Mouse (Mus musculus): ENCODE data around the gene Zfp383. TPM values are rescaled to one million over a fixed set of nuclear protein-coding genes. Genes with fewer than 3 reads are reported as not detected.
"Not testable (repeated sequence)": the region's sequence is repeated elsewhere in the genome, so short reads cannot be mapped to it uniquely, and the experiment has no call there.

Gene Zfp383
- total and polyA plus RNA-seq, 3 experiments = 0.04 to 2.2 TPM; not detected in 1

DNA sequence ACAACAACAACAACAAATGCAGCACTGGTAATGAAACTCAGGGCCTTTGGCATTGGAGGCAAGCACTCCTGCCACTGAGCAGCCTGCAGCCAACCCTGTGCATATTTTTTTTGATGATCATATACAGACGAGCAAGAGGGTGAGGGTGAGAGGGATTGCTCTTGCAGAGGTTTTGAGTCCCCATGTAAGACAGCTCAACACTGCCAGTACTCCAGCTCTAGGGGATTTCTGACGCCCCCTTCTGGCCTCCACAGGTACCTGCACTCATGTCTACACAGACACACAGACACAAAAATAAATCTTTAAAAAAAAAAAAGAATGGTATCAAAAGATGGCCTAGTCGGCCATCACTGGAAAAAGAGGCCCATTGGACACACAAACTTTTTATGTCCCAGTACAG, 51.0 kb downstream of the Zfp383 start:
- H3K9me3 ChIP-seq (replicated peaks) = no peaks in the 10 kb centered on the region
- ATAC-seq (ENCODE audit: extremely low read depth, insufficient number of reproducible peaks, low FRiP score, poor library complexity, severe bottlenecking) (no peak), DNase-seq (ENCODE audit: low spot score) (no peak)
- peaks cover 6% of the 10 kb centered on the region for H3K4me1 ChIP-seq (ENCODE audit: insufficient read depth, low read depth, low read length)
- TF ChIP-seq TAL1 (conservative IDR thresholded peaks at IDR 0.05; ENCODE audit: low read depth, low read length) (no peak), CTCF (IDR thresholded peaks at IDR 0.05; ENCODE audit: low read depth, low read length) (no peak), GATA2 (IDR thresholded peaks at IDR 0.05; ENCODE audit: borderline replicate concordance, low read depth, low read length) (no peak), GATA1 (IDR thresholded peaks at IDR 0.05; ENCODE audit: borderline replicate concordance, low read length) (no peak), POLR2AphosphoS5 (IDR thresholded peaks at IDR 0.05; ENCODE audit: insufficient replicate concordance, low read depth, low read length) (no peak)
- no peaks in the 10 kb centered on the region for H3K36me3 ChIP-seq (replicated peaks)
- no peak overlapping the region for H3K4me3 ChIP-seq (ENCODE audit: low read depth, low read length)
- H3K27me3 ChIP-seq (ENCODE audit: insufficient read depth, low read length) = no peaks in the 10 kb centered on the region

DNA sequence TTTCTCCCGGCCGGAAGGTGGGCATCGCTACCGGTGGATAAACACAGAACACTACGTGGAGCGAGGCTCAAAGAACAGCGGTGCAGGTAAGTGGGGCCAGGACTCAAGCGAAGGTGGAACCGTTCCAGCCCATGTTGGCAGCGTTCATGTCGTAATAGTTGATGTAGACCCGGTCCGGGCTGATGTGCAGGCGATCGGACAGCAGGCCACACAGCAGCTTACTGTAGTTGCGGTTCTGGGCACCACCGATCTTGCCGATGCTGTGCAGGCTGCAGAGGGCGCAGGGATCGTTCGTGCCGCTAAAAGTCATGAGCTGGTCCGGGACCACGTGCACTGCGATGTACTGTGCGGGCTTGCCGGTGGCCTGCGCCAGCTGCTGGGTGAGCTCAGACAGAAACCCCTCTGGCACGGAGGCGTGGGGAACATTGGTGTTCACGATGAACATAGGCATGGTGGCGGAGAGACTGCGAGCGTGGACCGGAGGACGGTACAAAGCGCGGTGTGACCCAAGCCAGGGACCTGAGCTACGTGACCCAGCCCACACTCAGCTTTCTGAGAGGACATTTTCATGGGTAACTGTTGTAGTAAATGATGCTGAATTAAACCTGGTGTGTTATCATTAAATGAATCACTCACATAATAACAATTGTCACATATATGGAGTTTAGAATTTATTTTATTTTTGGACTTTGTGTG, 57.2 kb downstream of the Zfp383 start:
- ATAC-seq (ENCODE audit: extremely low read depth, insufficient number of reproducible peaks, low FRiP score, poor library complexity, severe bottlenecking) = 0 out of 2 replicates have a peak, but pooled peaks have one; percentile 45
- not testable (repeated sequence) for DNase-seq (ENCODE audit: low spot score); H3K9me3 ChIP-seq (replicated peaks); H3K4me3 ChIP-seq (ENCODE audit: low read depth, low read length); H3K27me3 ChIP-seq (ENCODE audit: insufficient read depth, low read length); H3K36me3 ChIP-seq (replicated peaks); H3K4me1 ChIP-seq (ENCODE audit: insufficient read depth, low read depth, low read length)

Other genes with a start within 250 kb of the Zfp383 start
- gene Catsperg2, start 181.2 kb upstream of the Zfp383 start, total RNA-seq (2014; fragmentation: Nextera tagmentation) = 2.1 and 2.5 TPM in 2 replicates
- gene Catsperg2, start 181.2 kb upstream of the Zfp383 start, total RNA-seq (2017) = 0.17 and 0.49 TPM in 2 replicates
- gene Catsperg2, start 181.2 kb upstream of the Zfp383 start, polyA plus RNA-seq (2012) = 0.06 and 0.07 TPM in 2 replicates
- gene Zfp84, start 139.7 kb upstream of the Zfp383 start, total RNA-seq (2014; fragmentation: Nextera tagmentation) = 22.1 and 24.8 TPM in 2 replicates
- gene Zfp84, start 139.7 kb upstream of the Zfp383 start, total RNA-seq (2017) = 16.8 and 17.8 TPM in 2 replicates
- 1.1 and 2.5 TPM in 2 replicates for gene Zfp84, start 139.7 kb upstream of the Zfp383 start, polyA plus RNA-seq (2012)
- 7.4 and 8.1 TPM in 2 replicates for gene Zfp30, start 124.2 kb upstream of the Zfp383 start, total RNA-seq (2014; fragmentation: Nextera tagmentation)
- gene Zfp30, start 124.2 kb upstream of the Zfp383 start, total RNA-seq (2017) = 1.7 and 2.0 TPM in 2 replicates
- gene Zfp30, start 124.2 kb upstream of the Zfp383 start, polyA plus RNA-seq (2012) = 1.8 TPM in 2 replicates
- gene Zfp790, start 92.1 kb upstream of the Zfp383 start, total RNA-seq (2014; fragmentation: Nextera tagmentation) = 12.5 and 13.2 TPM in 2 replicates
- 12.2 and 12.7 TPM in 2 replicates for gene Zfp790, start 92.1 kb upstream of the Zfp383 start, total RNA-seq (2017)
- 0.59 and 0.75 TPM in 2 replicates for gene Zfp790, start 92.1 kb upstream of the Zfp383 start, polyA plus RNA-seq (2012)
- gene Zfp940, start 54.6 kb upstream of the Zfp383 start, total RNA-seq (2014; fragmentation: Nextera tagmentation) = 5.9 and 11.1 TPM in 2 replicates
- 5.8 and 6.3 TPM in 2 replicates for gene Zfp940, start 54.6 kb upstream of the Zfp383 start, total RNA-seq (2017)
- 0.30 and 0.50 TPM in 2 replicates for gene Zfp940, start 54.6 kb upstream of the Zfp383 start, polyA plus RNA-seq (2012)
- gene Zfp420, start 48.2 kb upstream of the Zfp383 start, total RNA-seq (2014; fragmentation: Nextera tagmentation) = 8.8 and 11.3 TPM in 2 replicates
- gene Zfp420, start 48.2 kb upstream of the Zfp383 start, total RNA-seq (2017) = 4.5 and 5.2 TPM in 2 replicates
- gene Zfp420, start 48.2 kb upstream of the Zfp383 start, polyA plus RNA-seq (2012) = 0.24 and 0.36 TPM in 2 replicates
- 10.6 and 12.6 TPM in 2 replicates for gene Zfp27, start 1.7 kb upstream of the Zfp383 start, total RNA-seq (2014; fragmentation: Nextera tagmentation)
- gene Zfp27, start 1.7 kb upstream of the Zfp383 start, total RNA-seq (2017) = 9.0 and 10.2 TPM in 2 replicates
- gene Zfp27, start 1.7 kb upstream of the Zfp383 start, polyA plus RNA-seq (2012) = 0.23 and 0.27 TPM in 2 replicates
- 24.2 and 26.9 TPM in 2 replicates for gene Zfp74, start 45.9 kb downstream of the Zfp383 start, total RNA-seq (2014; fragmentation: Nextera tagmentation)
- 5.6 and 7.8 TPM in 2 replicates for gene Zfp74, start 45.9 kb downstream of the Zfp383 start, total RNA-seq (2017)
- 9.8 and 13.7 TPM in 2 replicates for gene Zfp74, start 45.9 kb downstream of the Zfp383 start, polyA plus RNA-seq (2012)
- gene Zfp568, start 75.7 kb downstream of the Zfp383 start, total RNA-seq (2014; fragmentation: Nextera tagmentation) = 18.6 and 22.0 TPM in 2 replicates
- 24.4 and 26.2 TPM in 2 replicates for gene Zfp568, start 75.7 kb downstream of the Zfp383 start, total RNA-seq (2017)
- gene Zfp568, start 75.7 kb downstream of the Zfp383 start, polyA plus RNA-seq (2012) = 3.9 and 5.1 TPM in 2 replicates
- gene Zfp14, start 143.2 kb downstream of the Zfp383 start, total RNA-seq (2014; fragmentation: Nextera tagmentation) = not detected in 2 replicates
- gene Zfp14, start 143.2 kb downstream of the Zfp383 start, total RNA-seq (2017) = 0.05 and 0.17 TPM in 2 replicates
- not detected in 2 replicates for gene Zfp14, start 143.2 kb downstream of the Zfp383 start, polyA plus RNA-seq (2012)
- gene Zfp82, start 164.7 kb downstream of the Zfp383 start, total RNA-seq (2014; fragmentation: Nextera tagmentation) = 2.7 and 5.9 TPM in 2 replicates
- 3.5 and 4.2 TPM in 2 replicates for gene Zfp82, start 164.7 kb downstream of the Zfp383 start, total RNA-seq (2017)
- 0.17 and 0.25 TPM in 2 replicates for gene Zfp82, start 164.7 kb downstream of the Zfp383 start, polyA plus RNA-seq (2012)
- gene Gm26920, start 182.2 kb downstream of the Zfp383 start, total RNA-seq (2014; fragmentation: Nextera tagmentation) = 0.90 TPM in 1 of 2 replicates, not detected in the other
- not detected in 2 replicates for gene Gm26920, start 182.2 kb downstream of the Zfp383 start, total RNA-seq (2017)
- gene Gm26920, start 182.2 kb downstream of the Zfp383 start, polyA plus RNA-seq (2012) = not detected in 2 replicates
- gene Zfp566, start 182.3 kb downstream of the Zfp383 start, total RNA-seq (2014; fragmentation: Nextera tagmentation) = 5.6 and 7.5 TPM in 2 replicates
- gene Zfp566, start 182.3 kb downstream of the Zfp383 start, total RNA-seq (2017) = 2.0 and 2.8 TPM in 2 replicates
- 1.8 TPM in 2 replicates for gene Zfp566, start 182.3 kb downstream of the Zfp383 start, polyA plus RNA-seq (2012)
- 29.5 and 36.0 TPM in 2 replicates for gene Zfp260, start 186.6 kb downstream of the Zfp383 start, total RNA-seq (2014; fragmentation: Nextera tagmentation)
- 22.9 and 24.6 TPM in 2 replicates for gene Zfp260, start 186.6 kb downstream of the Zfp383 start, total RNA-seq (2017)
- 0.15 and 0.30 TPM in 2 replicates for gene Zfp260, start 186.6 kb downstream of the Zfp383 start, polyA plus RNA-seq (2012)
- gene Zfp382, start 213.7 kb downstream of the Zfp383 start, total RNA-seq (2014; fragmentation: Nextera tagmentation) = 5.8 and 8.7 TPM in 2 replicates
- gene Zfp382, start 213.7 kb downstream of the Zfp383 start, total RNA-seq (2017) = 6.7 and 6.8 TPM in 2 replicates
- 2.4 and 2.6 TPM in 2 replicates for gene Zfp382, start 213.7 kb downstream of the Zfp383 start, polyA plus RNA-seq (2012)

Measured in G1E (cell line).